ENCODE assay signal across 16 mouse cellular contexts in the genomic region with DNA sequence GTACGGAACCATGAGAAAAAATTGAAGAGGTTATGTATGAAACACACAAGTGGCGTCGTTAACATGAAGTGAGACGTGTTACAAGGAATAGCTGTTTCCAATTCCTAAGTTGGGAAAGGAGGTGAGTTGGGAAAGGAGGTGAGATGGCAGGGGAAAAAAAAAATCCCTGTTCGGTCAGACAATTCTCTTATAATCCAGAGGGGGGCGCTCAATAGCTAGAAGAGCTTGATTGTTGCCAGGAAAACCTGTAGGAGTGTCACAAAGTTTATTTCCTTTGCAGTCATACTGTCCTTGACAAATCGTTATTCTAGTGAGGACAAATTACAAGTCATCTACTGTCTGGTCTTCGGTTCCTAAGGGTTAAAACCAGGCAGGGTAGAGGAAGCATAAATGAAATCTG.
DNase-seq lines count a peak whose midpoint lies in the region; ATAC-seq and TF ChIP-seq lines count a peak whose summit lies in the region.
"Had no signal": no experiment of that assay in that cellular context is flagged by ENCODE, and none has a peak within 500 bp of the region (broad histone marks: within the 10 kb centered on the region; RNA-seq: fewer than 3 reads in every experiment).

No protein-coding gene starts in this region.

- H3K9ac ChIP-seq in liver, postnatal 0 days (replicated peaks): no peak overlapping the region
- no peak overlapping the region for H3K9ac ChIP-seq in liver, embryonic 11.5 days (ENCODE audit: low read depth, low read length)
- H3K9ac ChIP-seq: embryonic facial prominence, embryonic 15.5 days had no signal

- 22% methylated on average over 8 of the region's 8 CpGs for WGBS in liver, postnatal 0 days (ENCODE audit: insufficient replicate concordance)
- 26% methylated on average over 8 of the region's 8 CpGs for WGBS in liver, embryonic 11.5 days

- no peak overlapping the region for H3K4me3 ChIP-seq in liver, postnatal 0 days (ENCODE audit: low read depth, low read length)
- H3K4me3 ChIP-seq in liver, embryonic 11.5 days (ENCODE audit: low read depth, low read length): no peak overlapping the region
- H3K4me3 ChIP-seq: embryonic facial prominence, embryonic 15.5 days had no signal

- no peak for TF ChIP-seq EP300 in liver, postnatal 0 days (IDR thresholded peaks at IDR 0.05; ENCODE audit: low read depth)

- DNase-seq in embryo, embryonic 10 days (ENCODE audit: low spot score): peak; percentile 4
- DNase-seq in embryo, embryonic 9.5 days (ENCODE audit: extremely low spot score): no peak
- DNase-seq in liver, postnatal 0 days: no peak
- no peak for DNase-seq in liver, embryonic 11.5 days (ENCODE audit: low spot score)
- DNase-seq in MN1 (ENCODE audit: low spot score): peak; percentile 8
- DNase-seq in layer of hippocampus, postnatal 36 days: no peak
- no peak for DNase-seq in cerebellum, adult 18-20 months
- DNase-seq: B cell, adult 2 months; heart, postnatal 36 days; kidney, adult 9 months; lung, adult 2 months; spleen, adult 18-20 months; thymus, adult 2 months had no signal

- peak; percentile 47 for TF ChIP-seq CTCF in liver, postnatal 0 days (IDR thresholded peaks at IDR 0.05; ENCODE audit: low read depth)

- no peak for ATAC-seq in liver, postnatal 0 days
- ATAC-seq in liver, embryonic 11.5 days (replicated peaks; ENCODE audit: low FRiP score): no peak
- ATAC-seq in megakaryocyte progenitor cell, adult 5-6 weeks (replicated peaks; ENCODE audit: poor library complexity): peak; percentile 51
- ATAC-seq: midbrain, embryonic 16.5 days had no signal

- H3K36me3 ChIP-seq in liver, postnatal 0 days (replicated peaks; ENCODE audit: insufficient read depth, low read length): no peaks in the 10 kb centered on the region
- no peaks in the 10 kb centered on the region for H3K36me3 ChIP-seq in liver, embryonic 11.5 days (ENCODE audit: control insufficient read depth, insufficient read depth, low read length)
- H3K36me3 ChIP-seq: embryonic facial prominence, embryonic 15.5 days had no signal

- no peaks in the 10 kb centered on the region for H3K4me1 ChIP-seq in liver, postnatal 0 days (ENCODE audit: insufficient read depth)
- no peaks in the 10 kb centered on the region for H3K4me1 ChIP-seq in liver, embryonic 11.5 days (replicated peaks; ENCODE audit: control insufficient read depth, insufficient read depth, low read length)
- H3K4me1 ChIP-seq: embryonic facial prominence, embryonic 15.5 days had no signal

- no peak overlapping the region for H3K4me2 ChIP-seq in liver, postnatal 0 days (ENCODE audit: low read depth, low read length)
- no peak overlapping the region for H3K4me2 ChIP-seq in liver, embryonic 11.5 days
- H3K4me2 ChIP-seq: embryonic facial prominence, embryonic 15.5 days had no signal

- no peaks in the 10 kb centered on the region for H3K27me3 ChIP-seq in liver, postnatal 0 days (ENCODE audit: insufficient read depth, low read length)
- H3K27me3 ChIP-seq in liver, embryonic 11.5 days (replicated peaks; ENCODE audit: control insufficient read depth, insufficient read depth, low read length): no peaks in the 10 kb centered on the region
- H3K27me3 ChIP-seq: embryonic facial prominence, embryonic 15.5 days had no signal

- H3K27ac ChIP-seq in liver, postnatal 0 days (ENCODE audit: low read depth): no peak overlapping the region
- no peak overlapping the region for H3K27ac ChIP-seq in liver, embryonic 11.5 days (ENCODE audit: low read depth, low read length)
- H3K27ac ChIP-seq: embryonic facial prominence, embryonic 15.5 days had no signal

- no peaks in the 10 kb centered on the region for H3K9me3 ChIP-seq in liver, postnatal 0 days (ENCODE audit: low read length)
- no peaks in the 10 kb centered on the region for H3K9me3 ChIP-seq in liver, embryonic 11.5 days (ENCODE audit: control insufficient read depth, low read length)
- H3K9me3 ChIP-seq: embryonic facial prominence, embryonic 15.5 days had no signal

Comparison
In these comparisons a context has a peak if more than half of its experiments do, and no peak if none do; other contexts are left out.
1. DNase-seq: peak in embryo, embryonic 10 days (single experiment) and MN1 (single experiment); none in embryo, embryonic 9.5 days (single experiment), liver, postnatal 0 days (single experiment), liver, embryonic 11.5 days (single experiment), layer of hippocampus, postnatal 36 days (0 of 2) and cerebellum, adult 18-20 months (0 of 2).